Comparison of ENCODE assay signal across 22 mouse cellular contexts in the genomic region with DNA sequence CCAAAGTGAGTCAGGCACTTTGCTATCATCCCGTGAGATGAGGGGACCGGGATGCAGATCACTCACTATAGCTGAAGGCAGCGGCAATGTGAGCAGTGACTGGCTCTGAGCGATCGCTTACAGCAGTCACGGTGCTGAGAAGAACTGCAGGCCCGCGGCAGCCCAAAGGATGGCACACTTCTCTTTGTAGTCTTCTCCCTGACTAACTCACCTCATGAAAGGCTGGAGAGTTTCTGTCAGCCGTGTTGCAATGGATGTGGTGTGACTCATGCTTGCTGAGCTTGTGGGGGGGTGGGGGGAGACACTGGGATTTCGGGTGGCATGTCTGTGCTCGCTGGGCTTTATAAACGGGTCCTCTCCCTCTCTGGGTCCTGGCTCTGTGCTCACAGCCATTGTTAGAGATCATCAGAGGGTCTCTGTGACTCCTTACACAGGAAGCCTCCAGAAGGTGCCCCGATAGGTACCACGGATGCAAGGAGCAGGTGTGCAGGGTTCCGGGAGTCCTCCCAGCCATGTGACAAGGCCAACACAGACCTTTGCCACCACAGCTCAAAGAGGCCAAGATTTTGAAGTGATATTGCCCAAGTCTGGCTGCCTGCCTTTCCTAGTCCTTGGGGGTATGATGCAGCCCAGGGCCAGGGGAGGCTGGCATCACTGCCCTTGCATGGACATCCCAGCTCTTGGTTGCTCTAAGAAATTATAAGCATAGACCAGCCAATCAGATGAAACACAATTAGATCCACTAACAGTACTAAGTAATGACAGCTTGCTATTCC. TPM values are rescaled to one million over a fixed set of nuclear protein-coding genes. Genes with fewer than 3 reads are reported as not detected.
DNase-seq lines count a peak whose midpoint lies in the region; ATAC-seq and TF ChIP-seq lines count a peak whose summit lies in the region.
"Had no signal": no experiment of that assay in that cellular context is flagged by ENCODE, and none has a peak within 500 bp of the region (broad histone marks: within the 10 kb centered on the region; RNA-seq: fewer than 3 reads in every experiment).

No protein-coding gene starts in this region.

- no peak overlapping the region for H3K4me2 ChIP-seq in embryonic facial prominence, embryonic 14.5 days (ENCODE audit: low read depth, low read length)
- H3K4me2 ChIP-seq: embryonic facial prominence, embryonic 12.5 days; heart, embryonic 12.5 days; kidney, embryonic 15.5 days; limb, embryonic 13.5 days; liver, embryonic 15.5 days; midbrain, embryonic 15.5 days had no signal

- peaks cover 42% of the 10 kb centered on the region for H3K27me3 ChIP-seq in embryonic facial prominence, embryonic 14.5 days (replicated peaks; ENCODE audit: control insufficient read depth, insufficient read depth, low read length)
- peaks cover 61% of the 10 kb centered on the region for H3K27me3 ChIP-seq in embryonic facial prominence, embryonic 10.5 days (replicated peaks; ENCODE audit: low read depth, poor library complexity, severe bottlenecking)

- no peaks in the 10 kb centered on the region for H3K9me3 ChIP-seq in embryonic facial prominence, embryonic 14.5 days (ENCODE audit: control insufficient read depth, low read length)
- no peaks in the 10 kb centered on the region for H3K9me3 ChIP-seq in embryonic facial prominence, embryonic 10.5 days
- H3K9me3 ChIP-seq: embryonic facial prominence, embryonic 12.5 days; forebrain, embryonic 10.5 days; heart, embryonic 12.5 days; kidney, embryonic 15.5 days; limb, embryonic 13.5 days; liver, embryonic 15.5 days; midbrain, embryonic 15.5 days had no signal

- peak; percentile 54 for DNase-seq in embryonic facial prominence, embryonic 14.5 days (ENCODE audit: low spot score)
- no peak for DNase-seq in embryonic facial prominence, embryonic 10.5 days (ENCODE audit: low spot score)
- no peak for DNase-seq in left cerebral cortex, adult 2 months (ENCODE audit: extremely low spot score in 1 of 2, low spot score in 2 of 2)
- DNase-seq in left cerebral cortex, postnatal 10 days (ENCODE audit: extremely low spot score in 1 of 2, low spot score in 2 of 2): no peak
- peak; percentile 35 for DNase-seq in 416B (ENCODE audit: low read depth)
- peak; percentile 40 to 59 for DNase-seq in adrenal gland, postnatal 36 days
- no peak for DNase-seq in neural tube, embryonic 10.5 days (ENCODE audit: extremely low spot score, low spot score)
- no peak for DNase-seq in frontal cortex, postnatal 25 days (ENCODE audit: low spot score in 2 of 2)
- DNase-seq: B cell, adult 2 months; cerebellum, adult 2 months; heart, postnatal 4 days; lung, postnatal 10 days; thymus, postnatal 36 days had no signal

- peaks cover 10% of the 10 kb centered on the region for H3K4me1 ChIP-seq in embryonic facial prominence, embryonic 14.5 days (ENCODE audit: control insufficient read depth, insufficient read depth, low read length)
- peaks cover 53% of the 10 kb centered on the region for H3K4me1 ChIP-seq in embryonic facial prominence, embryonic 10.5 days
- H3K4me1 ChIP-seq: liver, embryonic 15.5 days had no signal

- peak; percentile 1; the same call in 1 of the 2 replicates for TF ChIP-seq CTCF in left cerebral cortex, adult 2 months (IDR thresholded peaks at IDR 0.05)

- intact Hi-C loops in left cerebral cortex, adult 2 months (cut with DNase I): no loop called here
- intact Hi-C loops in left cerebral cortex, postnatal 10 days (cut with DNase I): no loop called here

- WGBS in embryonic facial prominence, embryonic 14.5 days: 47% methylated on average over 15 of the region's 15 CpGs
- 67% methylated on average over 15 of the region's 15 CpGs for WGBS in embryonic facial prominence, embryonic 10.5 days

- H3K9ac ChIP-seq in embryonic facial prominence, embryonic 14.5 days (ENCODE audit: low read depth, low read length): no peak overlapping the region
- H3K9ac ChIP-seq: embryonic facial prominence, embryonic 12.5 days; heart, embryonic 12.5 days; kidney, embryonic 15.5 days; limb, embryonic 13.5 days; liver, embryonic 15.5 days; midbrain, embryonic 15.5 days had no signal

- H3K4me3 ChIP-seq in embryonic facial prominence, embryonic 14.5 days (ENCODE audit: low read depth, low read length): no peak overlapping the region
- H3K4me3 ChIP-seq in embryonic facial prominence, embryonic 10.5 days: no peak overlapping the region
- H3K4me3 ChIP-seq in left cerebral cortex, adult 2 months: no peak overlapping the region
- H3K4me3 ChIP-seq: embryonic facial prominence, embryonic 12.5 days; forebrain, embryonic 10.5 days; heart, embryonic 12.5 days; kidney, embryonic 15.5 days; limb, embryonic 13.5 days; liver, embryonic 15.5 days; midbrain, embryonic 15.5 days had no signal

- H3K27ac ChIP-seq in embryonic facial prominence, embryonic 14.5 days (replicated peaks; ENCODE audit: low read depth, low read length): no peak overlapping the region
- H3K27ac ChIP-seq in embryonic facial prominence, embryonic 10.5 days (replicated peaks): no peak overlapping the region
- H3K27ac ChIP-seq in left cerebral cortex, adult 2 months: no peak overlapping the region
- H3K27ac ChIP-seq: embryonic facial prominence, embryonic 12.5 days; forebrain, embryonic 10.5 days; kidney, embryonic 15.5 days; limb, embryonic 13.5 days; liver, embryonic 15.5 days; midbrain, embryonic 15.5 days had no signal

- H3K36me3 ChIP-seq in embryonic facial prominence, embryonic 14.5 days (ENCODE audit: control insufficient read depth, insufficient read depth, low read length): no peaks in the 10 kb centered on the region
- H3K36me3 ChIP-seq in embryonic facial prominence, embryonic 10.5 days (replicated peaks): no peaks in the 10 kb centered on the region
- H3K36me3 ChIP-seq: embryonic facial prominence, embryonic 12.5 days; forebrain, embryonic 10.5 days; heart, embryonic 12.5 days; kidney, embryonic 15.5 days; limb, embryonic 13.5 days; liver, embryonic 15.5 days; midbrain, embryonic 15.5 days had no signal

- ATAC-seq in embryonic facial prominence, embryonic 14.5 days (ENCODE audit: low read depth): no peak; the same call in 1 of the 2 replicates
- ATAC-seq: activated CD4-positive, CD25-positive, alpha-beta regulatory T cell, adult 4 months; midbrain, embryonic 15.5 days had no signal

RNA-seq across cellular contexts. Expression of a gene that starts 2.1 kb away (rescaled TPM):
- polyA plus RNA-seq in embryonic facial prominence, embryonic 14.5 days (2014; fragmentation: Nextera tagmentation; extraction: Ambion mirVana): 13.3 and 21.3 TPM in 2 replicates
- polyA plus RNA-seq in embryonic facial prominence, embryonic 10.5 days (2016; fragmentation: Nextera tagmentation; extraction: Ambion mirVana): 7.6 and 9.6 TPM in 2 replicates
- 1 to 10 TPM in 1 of 2 experiments, under 1 TPM in 1; 0.86 to 1.5 TPM for total RNA-seq in left cerebral cortex, adult 2 months (2021)
- total RNA-seq in left cerebral cortex, postnatal 10 days (2021): under 1 TPM; 0.36 to 0.62 TPM
- not detected for total RNA-seq in adrenal gland, postnatal 36 days (2021)
- total RNA-seq: megakaryocyte, adult 5-6 weeks had no signal
- polyA plus RNA-seq: activated CD4-positive, CD25-positive, alpha-beta regulatory T cell, adult 4 months had no signal

Comparison
In these comparisons a context has a peak if more than half of its experiments do, and no peak if none do; other contexts are left out.
1. DNase-seq: peak in embryonic facial prominence, embryonic 14.5 days (single experiment), 416B (single experiment) and adrenal gland, postnatal 36 days (2 of 2); none in embryonic facial prominence, embryonic 10.5 days (single experiment), left cerebral cortex, adult 2 months (0 of 2), left cerebral cortex, postnatal 10 days (0 of 2), neural tube, embryonic 10.5 days (single experiment) and frontal cortex, postnatal 25 days (0 of 2).